Mouse (Mus musculus): ENCODE data around the gene Adarb1.
"Not testable (repeated sequence)": the region's sequence is repeated elsewhere in the genome, so short reads cannot be mapped to it uniquely, and the experiment has no call there.

Adarb1 gene

DNA sequence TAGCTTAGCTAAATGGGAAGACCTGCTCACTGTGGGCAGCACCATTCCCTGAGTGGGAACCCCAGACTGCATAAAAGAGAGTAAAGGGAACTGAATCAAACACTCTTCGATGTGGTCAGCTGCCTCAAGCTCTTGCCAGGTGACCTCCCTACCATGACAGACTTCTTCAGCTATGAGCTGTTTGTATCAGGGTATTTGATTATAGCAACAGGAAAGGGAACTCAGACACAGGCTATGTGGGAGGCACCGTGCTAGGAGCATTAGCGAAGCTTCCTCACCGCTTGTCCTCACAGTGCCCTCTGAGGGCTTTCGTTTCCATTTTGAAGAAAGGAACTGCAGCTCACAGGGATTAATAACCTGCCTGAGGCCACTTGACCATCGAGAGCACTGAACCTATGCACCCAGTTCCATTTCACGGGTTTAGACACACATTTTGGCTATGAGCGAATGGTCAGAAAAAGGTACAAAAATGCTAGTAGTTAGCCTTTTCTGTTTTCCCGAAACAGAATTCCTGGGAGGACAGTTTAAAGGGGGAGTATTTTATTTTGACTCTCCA is 103.3 kb downstream of the Adarb1 start:
- no peak for DNase-seq (ENCODE audit: low spot score)

- DNase-seq (ENCODE audit: low spot score) = no peak
Observed at GRCm38 (mm10) chr10:77308978-77309377, 109.1 kb downstream of the Adarb1 start.

- DNase-seq (ENCODE audit: low spot score) = no peak
Observed at GRCm38 (mm10) chr10:77305766-77306165, 112.3 kb downstream of the Adarb1 start.

DNA sequence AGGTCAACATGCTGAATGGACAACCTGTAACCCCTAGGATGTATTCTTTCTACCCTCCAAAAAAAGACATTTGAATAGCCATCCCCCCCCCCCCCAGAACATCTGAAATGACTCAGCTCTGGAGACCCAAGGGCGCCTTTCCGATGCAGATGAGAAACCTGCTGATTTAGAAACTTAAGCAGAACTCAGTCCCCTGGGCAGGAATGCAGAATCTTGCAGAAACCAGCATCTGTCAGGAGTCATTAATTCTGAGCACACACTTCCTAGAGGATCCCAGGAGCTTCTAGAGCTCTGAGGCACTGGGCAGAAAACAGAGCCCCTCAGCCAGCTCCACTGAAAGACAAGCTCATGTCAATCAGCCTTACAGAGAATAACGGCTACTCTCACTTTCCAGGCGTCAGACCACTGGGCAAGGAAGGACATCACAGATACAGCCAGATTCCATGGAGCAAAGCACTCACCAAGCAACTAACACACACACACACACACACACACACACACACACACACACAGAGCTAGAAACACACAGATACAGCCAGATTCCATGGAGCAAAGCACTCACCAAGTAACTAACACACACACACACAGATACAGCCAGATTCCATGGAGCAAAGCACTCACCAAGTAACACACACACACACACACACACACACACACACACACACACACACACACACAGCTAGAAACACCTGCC is 113.1 kb downstream of the Adarb1 start:
- no peak for DNase-seq (ENCODE audit: low spot score)

GRCm38 (mm10) chr10:77304362-77304761 is 113.7 kb downstream of the Adarb1 start:
- no peak for DNase-seq (ENCODE audit: low spot score)

GRCm38 (mm10) chr10:77300934-77301297 is 117.2 kb downstream of the Adarb1 start:
- DNase-seq (ENCODE audit: low spot score) = no peak

- no peak for DNase-seq (ENCODE audit: low spot score)
Observed at GRCm38 (mm10) chr10:77300237-77300933, 117.7 kb downstream of the Adarb1 start.

GRCm38 (mm10) chr10:77299194-77299593 is 118.9 kb downstream of the Adarb1 start:
- no peak for DNase-seq (ENCODE audit: low spot score)

GRCm38 (mm10) chr10:77298621-77299020 is 119.4 kb downstream of the Adarb1 start:
- no peak for DNase-seq (ENCODE audit: low spot score)

DNA sequence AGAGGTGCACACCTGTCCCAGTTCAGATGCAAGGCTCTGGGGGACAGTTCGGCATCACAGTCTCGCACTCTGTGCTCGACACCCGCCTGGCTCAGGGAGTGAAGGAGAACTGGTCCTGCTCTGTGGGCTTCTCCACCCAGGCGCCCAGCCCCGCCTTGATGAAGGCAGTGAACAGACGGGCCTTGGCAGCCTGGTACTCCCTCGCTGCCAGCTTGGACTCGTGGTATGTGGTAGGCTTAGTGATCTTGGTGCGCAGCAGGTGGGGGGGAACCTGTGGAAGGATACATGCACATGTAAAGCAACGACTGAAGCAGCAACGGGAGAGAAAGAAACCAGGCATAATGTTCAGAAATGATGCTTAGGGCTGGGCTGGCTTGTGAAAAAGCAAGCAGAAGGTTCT is 123.4 kb downstream of the Adarb1 start:
- no peak for DNase-seq (ENCODE audit: low spot score)

GRCm38 (mm10) chr10:77290624-77291366 is 127.3 kb downstream of the Adarb1 start:
- DNase-seq (ENCODE audit: low spot score) = no peak

DNA sequence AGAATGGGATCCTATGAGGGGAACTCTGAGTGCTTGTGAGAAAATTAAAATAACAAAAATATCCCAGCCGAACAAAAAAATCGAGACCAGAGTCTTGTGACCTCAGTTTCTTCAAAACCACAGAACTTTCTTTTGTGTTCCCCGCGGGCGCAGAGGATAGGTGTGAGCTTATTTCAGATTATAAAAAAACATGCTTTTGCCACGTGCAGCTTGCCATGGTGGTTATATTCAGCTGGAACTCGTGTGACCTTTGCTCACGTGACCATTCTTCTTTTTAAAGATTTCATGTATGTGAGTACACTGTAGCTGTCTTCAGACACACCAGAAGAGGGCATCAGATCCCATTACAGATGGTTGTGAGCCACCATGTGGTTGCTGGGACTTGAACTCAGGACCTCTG is 128.5 kb downstream of the Adarb1 start:
- DNase-seq (ENCODE audit: low spot score) = no peak

DNA sequence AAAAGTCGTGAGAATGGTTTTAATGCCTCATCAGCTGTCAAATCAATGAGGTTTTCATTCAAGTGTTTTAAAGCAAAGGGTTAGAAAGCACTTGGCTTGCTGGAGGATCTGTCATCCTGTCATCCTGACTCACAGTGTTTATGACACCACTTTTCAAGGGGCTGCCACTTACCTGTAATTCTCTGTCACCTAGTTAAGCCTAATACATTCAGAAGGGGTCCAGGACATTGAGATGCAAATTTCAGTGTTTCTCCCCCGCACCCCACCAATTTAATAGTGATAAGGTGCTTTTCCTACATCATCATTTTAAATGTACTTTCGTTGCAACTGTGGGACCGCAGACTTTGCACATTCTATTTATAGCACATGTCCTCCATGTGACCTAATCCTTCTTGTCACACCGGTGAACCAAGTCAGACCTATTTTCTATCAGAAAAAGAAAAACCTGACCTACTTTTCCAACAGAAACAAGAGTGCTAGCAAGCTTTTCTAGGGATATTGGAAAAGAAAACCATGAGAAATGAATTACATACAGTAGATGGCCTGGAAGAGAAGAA is 129.4 kb downstream of the Adarb1 start:
- no peak for DNase-seq (ENCODE audit: low spot score)

DNA sequence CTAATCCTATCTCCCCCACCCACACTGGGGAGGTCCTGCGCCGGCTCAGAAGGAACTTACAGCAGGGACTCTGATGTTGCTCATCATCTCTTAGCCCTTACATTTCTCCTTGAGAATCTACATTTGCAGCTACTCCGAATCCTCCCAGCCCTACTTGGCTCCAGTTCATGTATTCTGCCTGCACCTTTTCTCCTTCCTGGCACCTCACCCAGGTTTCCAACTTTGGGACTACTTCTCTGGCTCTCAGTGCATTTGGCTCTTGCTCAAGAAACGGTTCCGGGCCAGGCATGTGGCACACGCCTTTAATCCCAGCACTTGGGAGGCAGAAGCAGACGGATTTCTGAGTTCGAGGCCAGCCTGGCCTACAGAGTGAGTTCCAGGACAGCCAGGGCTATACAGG is 130.4 kb downstream of the Adarb1 start:
- DNase-seq (ENCODE audit: low spot score) = no peak

GRCm38 (mm10) chr10:77284832-77285231 is 133.2 kb downstream of the Adarb1 start:
- no peak for DNase-seq (ENCODE audit: low spot score)

GRCm38 (mm10) chr10:77282822-77283221 is 135.2 kb downstream of the Adarb1 start:
- no peak for DNase-seq (ENCODE audit: low spot score)

- not testable (repeated sequence) for DNase-seq (ENCODE audit: low spot score)
Observed at GRCm38 (mm10) chr10:77282085-77282484, 136.0 kb downstream of the Adarb1 start.

- no peak for DNase-seq (ENCODE audit: low spot score)
Observed at GRCm38 (mm10) chr10:77273798-77274197, 144.3 kb downstream of the Adarb1 start.

GRCm38 (mm10) chr10:77272980-77273730 is 144.9 kb downstream of the Adarb1 start:
- no peak for DNase-seq (ENCODE audit: low spot score)

DNA sequence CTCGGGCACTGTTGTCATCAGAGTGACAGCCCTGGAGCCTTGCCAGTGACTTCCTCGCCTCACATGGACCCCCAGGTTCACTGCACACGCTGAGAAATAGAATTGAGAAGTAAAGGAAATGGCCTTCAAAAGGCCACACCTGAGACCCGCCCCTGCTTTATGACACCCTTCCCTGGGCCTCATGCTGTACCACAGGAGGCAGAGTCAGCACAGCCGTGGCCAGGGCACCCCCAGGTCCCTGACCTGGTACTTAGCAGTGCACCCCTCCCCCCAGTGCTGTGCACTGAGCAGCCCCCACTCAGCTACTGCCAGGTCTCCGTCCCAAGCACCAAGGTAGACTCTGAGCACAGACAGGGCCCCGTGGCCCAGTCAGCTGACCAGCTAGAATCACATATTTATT is 148.9 kb downstream of the Adarb1 start:
- DNase-seq (ENCODE audit: low spot score) = no peak

DNA sequence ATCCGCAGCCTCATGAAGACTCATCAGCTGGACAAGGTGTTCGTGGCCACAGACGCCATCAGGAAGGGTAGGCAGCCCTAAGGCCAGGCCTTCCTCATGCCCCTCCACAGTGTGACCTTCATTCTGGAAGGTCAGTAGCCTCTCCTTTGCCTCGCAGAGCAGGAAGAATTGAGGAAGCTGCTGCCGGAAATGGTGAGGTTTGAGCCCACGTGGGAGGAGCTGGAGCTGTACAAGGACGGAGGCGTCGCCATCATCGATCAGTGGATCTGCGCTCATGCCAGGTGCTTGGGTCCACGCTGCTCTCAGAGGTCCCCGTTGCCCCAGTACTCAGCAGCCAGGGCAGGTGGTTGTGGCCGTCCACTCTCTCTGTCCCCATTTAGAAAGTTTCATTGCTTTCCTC is 151.0 kb downstream of the Adarb1 start:
- DNase-seq (ENCODE audit: low spot score) = no peak

DNA sequence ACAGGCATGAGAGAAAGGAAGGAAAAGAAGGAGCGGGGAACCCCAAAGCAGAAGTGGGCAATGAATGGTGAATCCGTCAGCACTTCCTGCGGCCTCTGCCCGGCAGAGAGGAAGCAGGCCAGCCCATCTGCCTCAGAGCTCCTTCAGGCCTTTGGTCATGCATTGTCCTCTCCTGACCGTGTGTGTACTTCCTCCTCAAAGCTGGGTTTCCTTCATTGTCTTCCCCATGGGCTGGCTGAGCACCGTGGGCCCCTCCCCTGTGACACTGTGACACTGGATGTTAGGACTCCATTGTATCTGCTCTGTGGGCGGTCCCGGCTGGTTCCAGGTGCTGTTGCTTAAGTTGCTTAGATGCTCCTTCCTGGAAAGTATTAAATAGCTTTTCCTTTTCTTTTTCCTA is 151.8 kb downstream of the Adarb1 start:
- DNase-seq (ENCODE audit: low spot score) = no peak
